Mouse (Mus musculus) MEL (cell line): ENCODE results near the gene Kif1bp. TPM values are rescaled to one million over a fixed set of nuclear protein-coding genes. Genes with fewer than 3 reads are reported as not detected.

Source experiments
- DNase-seq: peaks from one replicate; pipeline ENCODE4 v3.0.0; 2011; ENCODE audit warnings: low read depth, low spot score
- H3K27ac ChIP-seq: 2 replicates; pipeline ENCODE4 v1.5.1; 2012; ENCODE audit warnings: low read depth, mild to moderate bottlenecking, control low read depth, low read length, moderate library complexity; ENCODE audit not compliant: control insufficient read depth
- H3K27me3 ChIP-seq, 2 experiments: fragments of 150-350 bp in 1 of 2; sonication (generic) in 1 of 2; 2 replicates each; pipeline ENCODE4 v1.6.1; 2012; ENCODE audit warnings: low read length in 2 of 2, mild to moderate bottlenecking in 2 of 2, improper control_type of control experiment in 1 of 2, moderate library complexity in 1 of 2; ENCODE audit not compliant: insufficient read depth in 2 of 2, control insufficient read depth in 1 of 2
- H3K36me3 ChIP-seq, 2 experiments: 2 replicates each; pipeline ENCODE4 v1.6.1; 2012 to 2014; ENCODE audit warnings: low read length in 2 of 2, improper control_type of control experiment in 1 of 2, inconsistent platforms in 1 of 2, mild to moderate bottlenecking in 1 of 2; ENCODE audit not compliant: insufficient read depth in 2 of 2, control insufficient read depth in 1 of 2
- H3K4me1 ChIP-seq, 2 experiments: fragments of 150-350 bp in 1 of 2; sonication (generic) in 1 of 2; 2 replicates each; pipeline ENCODE4 v1.6.1; 2012; ENCODE audit warnings: low read length in 2 of 2, improper control_type of control experiment in 1 of 2, mild to moderate bottlenecking in 1 of 2; ENCODE audit not compliant: insufficient read depth in 2 of 2, control insufficient read depth in 1 of 2
- H3K4me3 ChIP-seq, 2 experiments: fragments of 150-350 bp in 1 of 2; sonication (generic) in 1 of 2; 2 replicates each; pipeline ENCODE4 v1.5.1; 2012; ENCODE audit warnings: low read depth in 2 of 2, low read length in 2 of 2, mild to moderate bottlenecking in 2 of 2, moderate library complexity in 2 of 2, control low read depth in 1 of 2, improper control_type of control experiment in 1 of 2; ENCODE audit not compliant: control insufficient read depth in 1 of 2, insufficient read depth in 1 of 2
- H3K79me2 ChIP-seq: 2 replicates; pipeline ENCODE4 v1.6.1; 2012; ENCODE audit warnings: mild to moderate bottlenecking, low read length, moderate library complexity; ENCODE audit not compliant: control insufficient read depth, poor library complexity, insufficient read depth
- H3K9ac ChIP-seq: 2 replicates; pipeline ENCODE4 v1.6.1; 2012; ENCODE audit warnings: low read depth, mild to moderate bottlenecking, control low read depth, low read length, moderate library complexity; ENCODE audit not compliant: control insufficient read depth, poor library complexity, severe bottlenecking
- H3K9me3 ChIP-seq: fragments of 150-350 bp; sonication (generic); replicated peaks from 2 replicates; pipeline ENCODE4 v1.6.1; 2012; ENCODE audit warnings: mild to moderate bottlenecking, low read length, improper control_type of control experiment, moderate library complexity; ENCODE audit not compliant: insufficient read depth
- CHD2 ChIP-seq: IDR thresholded peaks from 2 replicates; pipeline ENCODE4 v1.6.1; 2011; ENCODE audit warnings: low read length, improper control_type of control experiment
- CTCF ChIP-seq, 3 experiments: IDR thresholded peaks in 2 of 3; conservative IDR thresholded peaks in 1 of 3; 2 replicates each; pipeline ENCODE4 v1.5.1; 2011 to 2012; ENCODE audit warnings: low read length in 3 of 3, low read depth in 2 of 3, mild to moderate bottlenecking in 2 of 3, improper control_type of control experiment in 1 of 3, inconsistent platforms in 1 of 3, mixed read lengths in 1 of 3, moderate library complexity in 1 of 3; ENCODE audit not compliant: control insufficient read depth in 1 of 3, insufficient read depth in 1 of 3, poor library complexity in 1 of 3, severe bottlenecking in 1 of 3
- E2F4 ChIP-seq: IDR thresholded peaks from 2 replicates; pipeline ENCODE4 v1.6.1; 2011; ENCODE audit warnings: low read depth, low read length, improper control_type of control experiment, borderline replicate concordance
- EP300 ChIP-seq, 2 experiments: IDR thresholded peaks; 2 replicates each; pipeline ENCODE4 v1.6.1; 2011; ENCODE audit warnings: improper control_type of control experiment in 2 of 2, low read length in 2 of 2, low read depth in 1 of 2, mild to moderate bottlenecking in 1 of 2
- ETS1 ChIP-seq: IDR thresholded peaks from 2 replicates; pipeline ENCODE4 v1.6.1; 2012; ENCODE audit warnings: low read depth, mild to moderate bottlenecking, inconsistent platforms, low read length, improper control_type of control experiment, moderate library complexity
- GATA1 ChIP-seq: IDR thresholded peaks from 2 replicates; pipeline ENCODE4 v1.6.1; 2011; ENCODE audit warnings: low read depth, low read length, improper control_type of control experiment
- HCFC1 ChIP-seq: IDR thresholded peaks from 2 replicates; pipeline ENCODE4 v1.6.1; 2012; ENCODE audit warnings: low read depth, mild to moderate bottlenecking, inconsistent platforms, low read length, improper control_type of control experiment, moderate library complexity
- JUND ChIP-seq: IDR thresholded peaks from 2 replicates; pipeline ENCODE4 v1.6.1; 2011; ENCODE audit warnings: low read depth, mild to moderate bottlenecking, improper control_type of control experiment, low read length
- KAT2A ChIP-seq: conservative IDR thresholded peaks from 2 replicates; pipeline ENCODE4 v1.6.1; 2012; ENCODE audit warnings: low read depth, low read length, improper control_type of control experiment, inconsistent platforms
- MAFK ChIP-seq: IDR thresholded peaks from 2 replicates; pipeline ENCODE4 v1.6.1; 2011; ENCODE audit warnings: low read depth, mild to moderate bottlenecking, low read length, improper control_type of control experiment, borderline replicate concordance
- MAZ ChIP-seq: IDR thresholded peaks from 2 replicates; pipeline ENCODE4 v1.6.1; 2012; ENCODE audit warnings: low read depth, mild to moderate bottlenecking, inconsistent platforms, low read length, improper control_type of control experiment
- MEF2A ChIP-seq: IDR thresholded peaks from 2 replicates; pipeline ENCODE4 v1.6.1; 2014; ENCODE audit warnings: low read depth, mild to moderate bottlenecking, inconsistent platforms, low read length, improper control_type of control experiment; ENCODE audit not compliant: poor library complexity, insufficient replicate concordance, severe bottlenecking; ENCODE audit errors: extremely low read depth
- MXI1 ChIP-seq: IDR thresholded peaks from 2 replicates; pipeline ENCODE4 v1.6.1; 2011; ENCODE audit warnings: mild to moderate bottlenecking, low read depth, low read length, improper control_type of control experiment
- MYB ChIP-seq: IDR thresholded peaks from 2 replicates; pipeline ENCODE4 v1.6.1; 2011; ENCODE audit warnings: mild to moderate bottlenecking, low read depth, low read length, improper control_type of control experiment
- MYC ChIP-seq: IDR thresholded peaks from 2 replicates; pipeline ENCODE4 v1.6.1; 2011; ENCODE audit warnings: low read depth, mild to moderate bottlenecking, low read length, improper control_type of control experiment, moderate library complexity
- NELFE ChIP-seq: IDR thresholded peaks from 2 replicates; pipeline ENCODE4 v1.6.1; 2011; ENCODE audit warnings: low read depth, low read length, improper control_type of control experiment
- NRF1 ChIP-seq: IDR thresholded peaks from 2 replicates; pipeline ENCODE4 v1.6.1; 2014; ENCODE audit warnings: low read depth, mild to moderate bottlenecking, inconsistent platforms, low read length, improper control_type of control experiment, moderate library complexity; ENCODE audit not compliant: poor library complexity, insufficient read depth, severe bottlenecking
- POLR2A ChIP-seq, 2 experiments: IDR thresholded peaks; 2 replicates each; pipeline ENCODE4 v1.6.1; 2011 to 2012; ENCODE audit warnings: low read length in 2 of 2, mild to moderate bottlenecking in 2 of 2, control low read depth in 1 of 2, improper control_type of control experiment in 1 of 2, low read depth in 1 of 2, moderate library complexity in 1 of 2; ENCODE audit not compliant: control insufficient read depth in 1 of 2, insufficient read depth in 1 of 2, poor library complexity in 1 of 2
- POLR2AphosphoS2 ChIP-seq: IDR thresholded peaks from 2 replicates; pipeline ENCODE4 v1.6.1; 2011; ENCODE audit warnings: low read length, improper control_type of control experiment
- POLR2AphosphoS5 ChIP-seq: IDR thresholded peaks from 2 replicates; pipeline ENCODE4 v1.6.1; 2012; ENCODE audit warnings: low read depth, borderline replicate concordance, mild to moderate bottlenecking, inconsistent platforms, low read length, moderate library complexity, mixed read lengths
- RAD21 ChIP-seq: IDR thresholded peaks from 2 replicates; pipeline ENCODE4 v1.6.1; 2011; ENCODE audit warnings: mild to moderate bottlenecking, low read depth, low read length, improper control_type of control experiment
- RCOR1 ChIP-seq: IDR thresholded peaks from 2 replicates; pipeline ENCODE4 v1.6.1; 2012; ENCODE audit warnings: low read depth, mild to moderate bottlenecking, inconsistent platforms, low read length, improper control_type of control experiment
- SIN3A ChIP-seq: IDR thresholded peaks from 2 replicates; pipeline ENCODE4 v1.6.1; 2012; ENCODE audit warnings: low read length, improper control_type of control experiment, inconsistent platforms
- SMC3 ChIP-seq: IDR thresholded peaks from 2 replicates; pipeline ENCODE4 v1.6.1; 2011; ENCODE audit warnings: low read depth, low read length, improper control_type of control experiment
- TAL1 ChIP-seq: IDR thresholded peaks from 2 replicates; pipeline ENCODE4 v1.6.1; 2012; ENCODE audit warnings: mild to moderate bottlenecking, inconsistent platforms, low read length, moderate library complexity, mixed read lengths
- TBP ChIP-seq: IDR thresholded peaks from 2 replicates; pipeline ENCODE4 v1.8.0; 2011; ENCODE audit warnings: low read depth, low read length, improper control_type of control experiment
- TCF12 ChIP-seq: IDR thresholded peaks from 2 replicates; pipeline ENCODE4 v1.6.1; 2014; ENCODE audit warnings: low read depth, mild to moderate bottlenecking, inconsistent platforms, low read length, improper control_type of control experiment, moderate library complexity
- UBTF ChIP-seq: IDR thresholded peaks from 2 replicates; pipeline ENCODE4 v1.6.1; 2012; ENCODE audit warnings: low read depth, mild to moderate bottlenecking, inconsistent platforms, low read length, improper control_type of control experiment, moderate library complexity, borderline replicate concordance; ENCODE audit not compliant: insufficient read depth
- USF2 ChIP-seq, 2 experiments: IDR thresholded peaks; 2 replicates each; pipeline ENCODE4 v1.6.1; 2011 to 2012; ENCODE audit warnings: improper control_type of control experiment in 2 of 2, low read length in 2 of 2, borderline replicate concordance in 1 of 2, inconsistent platforms in 1 of 2, low read depth in 1 of 2, mild to moderate bottlenecking in 1 of 2; ENCODE audit not compliant: insufficient read depth in 1 of 2
- ZC3H11A ChIP-seq: IDR thresholded peaks from 2 replicates; pipeline ENCODE4 v1.6.1; 2012; ENCODE audit warnings: low read depth, mild to moderate bottlenecking, inconsistent platforms, low read length, improper control_type of control experiment
- ZKSCAN1 ChIP-seq: IDR thresholded peaks from 2 replicates; pipeline ENCODE4 v1.6.1; 2012; ENCODE audit warnings: low read depth, mild to moderate bottlenecking, inconsistent platforms, low read length, improper control_type of control experiment, moderate library complexity
- ZMIZ1 ChIP-seq: IDR thresholded peaks from 2 replicates; pipeline ENCODE4 v1.6.1; 2012; ENCODE audit warnings: low read depth, mild to moderate bottlenecking, inconsistent platforms, low read length, improper control_type of control experiment, moderate library complexity
- ZNF384 ChIP-seq: IDR thresholded peaks from 2 replicates; pipeline ENCODE4 v1.6.1; 2012; ENCODE audit warnings: low read depth, mild to moderate bottlenecking, inconsistent platforms, low read length, improper control_type of control experiment
- polyA plus RNA-seq, 2 experiments: library from polyadenylated mRNA; stranded (reverse) in 1 of 2; unstranded in 1 of 2; fragments of >175 nt in 1 of 2; fragments of >200 nt in 1 of 2; gene quantifications; 2 replicates each; pipeline versions ENCODE4 v1.2.1 to v1.2.4; 2012; ENCODE audit warnings: low replicate concordance in 2 of 2, low read depth in 1 of 2; ENCODE audit not compliant: insufficient read length in 2 of 2, insufficient read depth in 1 of 2, missing spikeins in 1 of 2
- total RNA-seq: library from RNA; depleted of rRNA; stranded (reverse); fragments of 300-350 nt; gene quantifications from 2 replicates; pipeline ENCODE4 v1.2.3, GENCODE M21; 2012

Gene Kif1bp
- total and polyA plus RNA-seq, 3 experiments, result 17.3 to 177 (median 24.7) TPM

DNA sequence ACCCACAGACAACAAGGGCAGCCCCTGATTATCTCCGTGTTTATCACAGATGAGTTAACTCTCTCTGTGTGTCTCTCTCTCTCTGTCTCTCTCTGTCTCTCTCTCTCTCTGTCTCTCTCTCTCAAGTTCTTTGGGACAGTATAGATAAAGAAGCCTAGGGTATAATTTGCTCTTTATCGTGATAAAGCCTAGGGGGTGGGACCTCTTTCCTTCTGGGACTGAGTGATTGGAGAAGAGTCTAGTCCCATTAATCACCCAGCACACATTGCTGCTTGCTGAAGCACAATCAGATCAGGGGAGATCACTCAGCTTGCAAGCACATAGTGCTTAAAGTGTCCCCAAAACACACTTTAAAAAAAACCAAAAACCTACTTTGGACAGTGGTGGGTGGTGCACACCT lies 57.3 kb downstream of the Kif1bp start (continued):
- TF ChIP-seq ETS1, result peak; percentile 53
- TF ChIP-seq TCF12, result peak; percentile 63
- no peak for TF ChIP-seq MYC
- no peak for TF ChIP-seq KAT2A
- TF ChIP-seq USF2 (IDR thresholded peaks at IDR 0.05; ENCODE audit: borderline replicate concordance in 1 of 2, insufficient read depth in 1 of 2, low read depth in 1 of 2, low read length in 2 of 2), result no peak
- peak; percentile 53 for TF ChIP-seq TAL1

DNA sequence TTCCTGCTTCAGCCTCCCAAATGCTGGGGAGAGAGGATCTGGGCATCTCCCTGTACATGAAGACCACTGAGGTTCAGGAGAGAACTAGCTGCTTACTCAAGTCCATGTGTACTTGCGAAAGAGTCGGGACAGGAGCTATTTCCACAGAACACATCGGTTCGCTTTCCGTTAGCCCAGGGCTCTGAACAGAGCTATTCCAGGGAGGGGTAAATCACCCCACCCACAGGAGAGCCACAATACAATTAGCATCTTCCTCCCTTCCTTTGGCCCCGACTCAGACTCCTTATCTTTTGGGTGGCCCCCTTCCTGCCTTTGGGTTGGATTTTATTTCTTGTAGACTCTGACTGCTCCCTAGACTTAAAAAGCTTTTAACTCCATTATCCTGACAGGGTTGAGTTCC lies 60.7 kb downstream of the Kif1bp start:
- H3K27me3 ChIP-seq, result no peaks in the 10 kb centered on the region
- no peak overlapping the region for H3K4me3 ChIP-seq
- DNase-seq, result peak; percentile 61
- no peaks in the 10 kb centered on the region for H3K9me3 ChIP-seq
- peaks cover 0 to 28% of the 10 kb centered on the region in 2 experiments; a peak in 2 of 4 replicates for H3K36me3 ChIP-seq
- no peaks in the 10 kb centered on the region for H3K79me2 ChIP-seq
- peaks cover 13 to 39% of the 10 kb centered on the region in 2 experiments for H3K4me1 ChIP-seq
- no peak for TF ChIP-seq CTCF (IDR thresholded peaks at IDR 0.05 in 2 of 3, conservative IDR thresholded peaks at IDR 0.05 in 1 of 3; ENCODE audit: control insufficient read depth in 1 of 3, insufficient read depth in 1 of 3, low read depth in 2 of 3, low read length in 3 of 3, poor library complexity in 1 of 3, severe bottlenecking in 1 of 3)
- no peak for TF ChIP-seq NELFE
- no peak for TF ChIP-seq KAT2A
- no peak for TF ChIP-seq ZKSCAN1
- no peak for TF ChIP-seq HCFC1
- peak; percentile 51; the same call in 1 of the 2 replicates for TF ChIP-seq RCOR1
- TF ChIP-seq JUND, result no peak
- peak; percentile 35; the same call in 1 of the 2 replicates for TF ChIP-seq ETS1
- TF ChIP-seq TCF12, result 0 out of 2 replicates have a peak, but pooled peaks have one; percentile 17
- TF ChIP-seq RAD21, result no peak
- no peak for TF ChIP-seq MXI1
- peak; percentile 26 to 56; a peak in 3 of 4 replicates for TF ChIP-seq EP300 (IDR thresholded peaks at IDR 0.05; ENCODE audit: low read depth in 1 of 2, low read length in 2 of 2)
- TF ChIP-seq CHD2, result no peak
- peak; percentile 70 for TF ChIP-seq GATA1
- TF ChIP-seq UBTF, result no peak
- no peak for TF ChIP-seq POLR2AphosphoS5
- no peak for TF ChIP-seq E2F4
- no peak for TF ChIP-seq SMC3
- no peak for TF ChIP-seq MEF2A
- peak; percentile 76 for TF ChIP-seq MAZ
- no peak for TF ChIP-seq MYB
- no peak for TF ChIP-seq TBP
- peak; percentile 39; the same call in 1 of the 2 replicates for TF ChIP-seq SIN3A
- no peak for TF ChIP-seq TAL1
- no peak for TF ChIP-seq ZMIZ1
- no peak for TF ChIP-seq ZNF384
- TF ChIP-seq POLR2A (IDR thresholded peaks at IDR 0.05; ENCODE audit: control insufficient read depth in 1 of 2, insufficient read depth in 1 of 2, low read depth in 1 of 2, low read length in 2 of 2, poor library complexity in 1 of 2), result no peak
- TF ChIP-seq NRF1, result no peak
- no peak for TF ChIP-seq MYC
- no peak for TF ChIP-seq MAFK
- TF ChIP-seq ZC3H11A, result no peak
- TF ChIP-seq USF2 (IDR thresholded peaks at IDR 0.05; ENCODE audit: borderline replicate concordance in 1 of 2, insufficient read depth in 1 of 2, low read depth in 1 of 2, low read length in 2 of 2), result no peak
- no peak for TF ChIP-seq POLR2AphosphoS2
- H3K27ac ChIP-seq, result peak overlapping the region; percentile 60
- H3K9ac ChIP-seq, result peak overlapping the region; percentile 37
